Mouse (Mus musculus) mature B cell (primary cell): ENCODE data around the gene Trabd2b.

ENCODE experiments used
- in situ Hi-C: fragments of 300-500 bp; cut with MboI; formaldehyde crosslinking; loops from 2 replicates; pipeline ENCODE4 v1.14.3; 2019

Gene Trabd2b

DNA sequence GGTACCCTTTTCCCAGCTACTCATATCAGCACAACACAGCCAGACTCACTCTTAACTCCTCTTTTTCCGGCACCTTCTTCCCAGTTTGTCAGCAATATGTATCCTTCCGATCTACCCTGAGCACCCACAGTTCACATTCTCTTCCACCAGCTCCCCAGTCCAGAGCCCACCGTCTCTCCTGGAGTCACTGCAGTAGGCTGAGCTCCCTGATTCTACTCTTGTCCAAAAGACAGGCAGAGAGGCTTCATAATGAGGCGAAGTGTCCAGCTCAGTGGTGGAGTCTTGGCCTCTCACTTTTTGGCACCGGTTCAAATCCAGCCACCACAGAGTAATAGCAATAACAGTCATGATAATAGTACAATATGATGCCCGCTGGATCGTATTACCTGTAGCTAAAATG, 133.5 kb downstream of the Trabd2b start:
- in situ Hi-C loops: no loop called here

DNA sequence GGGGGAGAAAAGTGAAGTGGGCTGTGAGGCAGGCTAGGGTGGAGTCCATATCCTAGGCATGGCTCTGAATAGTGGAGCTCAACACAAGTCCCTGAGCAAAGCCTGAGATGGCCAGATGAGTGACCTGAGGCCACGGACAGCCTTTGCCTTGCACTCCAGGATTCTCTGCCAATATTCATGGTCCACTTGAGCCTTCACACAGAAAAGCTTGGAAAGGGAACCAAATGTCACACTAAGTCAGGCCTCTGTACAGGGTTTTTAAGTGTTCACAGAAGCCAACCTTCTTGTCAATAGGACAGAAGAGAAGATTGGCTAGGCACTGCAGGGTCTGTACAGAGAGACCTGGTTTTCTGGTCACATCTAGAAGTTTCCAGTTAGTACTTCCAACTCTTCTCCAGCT, 134.7 kb downstream of the Trabd2b start:
- in situ Hi-C loops: no loop called here

DNA sequence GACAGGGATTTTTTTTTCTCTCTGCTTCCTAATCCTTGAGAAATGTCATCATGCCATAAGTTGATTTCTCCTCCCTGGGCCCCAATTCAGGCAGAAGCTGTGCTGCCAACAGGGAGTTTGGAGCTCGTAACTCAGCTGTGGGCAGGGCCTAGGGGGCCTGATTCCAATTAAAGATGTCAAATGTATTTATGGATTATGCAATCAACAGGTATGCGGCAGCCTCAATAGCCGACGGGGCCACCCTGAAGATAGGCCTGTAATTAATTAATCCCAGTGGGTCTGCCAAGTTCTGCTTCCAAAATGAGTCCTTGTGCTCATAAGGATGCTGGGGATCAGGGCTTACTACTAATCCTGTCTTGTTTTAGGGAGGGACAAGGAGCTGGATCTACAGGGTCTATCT, 135.6 kb downstream of the Trabd2b start:
- in situ Hi-C loops: no loop called here

DNA sequence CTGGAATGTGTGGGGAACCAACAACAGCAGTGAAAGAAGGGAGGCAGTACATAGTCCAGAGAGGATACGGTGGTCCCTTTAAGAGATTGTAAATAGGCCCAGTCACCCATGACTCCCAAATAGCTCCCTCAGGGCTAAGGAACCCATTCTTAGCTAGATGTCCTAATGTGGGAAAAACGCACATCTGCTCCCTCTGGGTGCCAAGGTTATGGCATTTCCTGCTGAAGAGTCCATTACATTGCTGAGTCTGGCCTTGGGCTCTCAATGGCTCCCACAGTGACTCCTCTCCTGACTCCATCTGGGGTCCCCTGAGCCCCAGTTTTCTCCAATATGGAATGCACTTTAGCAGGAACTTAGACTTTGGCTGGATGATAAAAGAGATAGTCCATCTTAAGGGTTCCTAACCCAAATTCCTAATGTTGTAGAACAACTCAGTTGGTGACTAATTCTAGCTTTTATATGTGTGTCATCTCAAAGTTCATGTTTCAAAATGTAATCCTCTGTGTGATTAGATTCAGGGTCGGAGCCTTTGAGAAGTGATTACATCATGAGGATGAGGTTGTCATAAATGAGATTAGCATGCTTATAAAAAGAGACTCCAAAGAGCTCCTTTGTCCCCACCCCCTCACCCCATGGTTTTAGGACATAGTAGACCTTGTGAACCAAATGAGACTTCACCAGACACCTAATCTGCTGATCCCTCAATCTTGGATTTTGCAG, 139.1 kb downstream of the Trabd2b start:
- in situ Hi-C loops: no loop called here

DNA sequence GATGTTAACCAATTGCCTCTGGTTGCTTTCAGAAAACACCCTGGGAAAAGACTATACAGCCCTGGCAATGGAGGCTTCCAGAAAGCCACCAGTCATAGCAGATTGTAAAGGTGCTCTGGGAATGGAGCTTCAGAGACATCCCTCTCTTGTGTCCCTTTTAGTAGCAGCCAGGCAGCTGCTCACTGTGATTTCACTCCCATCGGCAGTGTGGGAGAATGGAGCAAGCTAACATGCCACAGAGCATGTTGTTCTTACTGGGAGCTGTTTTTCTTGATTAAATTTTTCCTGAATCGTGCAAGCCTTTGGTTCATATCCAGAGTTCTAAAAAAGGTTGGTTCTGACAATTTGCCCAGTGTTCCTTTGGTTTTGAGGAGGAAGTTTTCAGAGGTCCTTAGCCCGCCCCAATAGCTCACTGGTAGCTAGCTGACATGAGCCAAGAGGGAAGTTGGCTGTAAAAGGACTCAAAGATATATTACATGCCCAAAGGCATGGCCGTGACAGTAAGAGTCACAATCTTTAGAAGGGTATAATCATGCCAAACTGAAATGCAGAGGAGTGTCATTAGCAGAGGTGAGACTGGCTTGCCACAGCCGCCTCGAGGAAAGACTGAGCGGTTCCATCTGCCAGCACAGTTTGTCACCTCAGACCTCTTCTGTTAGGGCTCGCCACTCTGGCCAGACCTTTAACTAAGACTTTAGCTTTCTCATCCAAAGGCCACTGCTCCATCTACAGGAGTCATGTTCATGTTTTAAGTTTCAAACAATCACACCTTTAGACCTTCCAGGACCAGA, 141.3 kb downstream of the Trabd2b start:
- in situ Hi-C loops: no loop called here

DNA sequence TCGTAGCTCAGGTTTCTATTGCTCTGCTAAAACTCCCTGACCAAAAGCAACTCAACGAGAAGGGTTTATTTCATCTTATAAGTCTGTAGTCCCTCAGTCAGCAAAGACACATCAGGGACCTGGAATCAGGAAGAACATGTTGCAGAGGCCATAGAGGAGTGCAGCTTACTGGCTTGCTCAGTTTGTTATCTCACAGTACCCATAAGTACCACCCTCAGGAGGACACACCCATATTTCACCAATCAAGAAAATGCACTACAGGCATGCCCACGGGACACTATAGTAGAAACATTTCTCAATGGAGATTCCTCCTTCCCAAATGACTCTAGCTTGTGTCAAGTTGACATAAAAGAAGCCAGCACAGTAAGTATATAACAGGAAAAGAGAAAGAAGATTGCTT, 143.0 kb downstream of the Trabd2b start:
- in situ Hi-C loops: no loop called here

DNA sequence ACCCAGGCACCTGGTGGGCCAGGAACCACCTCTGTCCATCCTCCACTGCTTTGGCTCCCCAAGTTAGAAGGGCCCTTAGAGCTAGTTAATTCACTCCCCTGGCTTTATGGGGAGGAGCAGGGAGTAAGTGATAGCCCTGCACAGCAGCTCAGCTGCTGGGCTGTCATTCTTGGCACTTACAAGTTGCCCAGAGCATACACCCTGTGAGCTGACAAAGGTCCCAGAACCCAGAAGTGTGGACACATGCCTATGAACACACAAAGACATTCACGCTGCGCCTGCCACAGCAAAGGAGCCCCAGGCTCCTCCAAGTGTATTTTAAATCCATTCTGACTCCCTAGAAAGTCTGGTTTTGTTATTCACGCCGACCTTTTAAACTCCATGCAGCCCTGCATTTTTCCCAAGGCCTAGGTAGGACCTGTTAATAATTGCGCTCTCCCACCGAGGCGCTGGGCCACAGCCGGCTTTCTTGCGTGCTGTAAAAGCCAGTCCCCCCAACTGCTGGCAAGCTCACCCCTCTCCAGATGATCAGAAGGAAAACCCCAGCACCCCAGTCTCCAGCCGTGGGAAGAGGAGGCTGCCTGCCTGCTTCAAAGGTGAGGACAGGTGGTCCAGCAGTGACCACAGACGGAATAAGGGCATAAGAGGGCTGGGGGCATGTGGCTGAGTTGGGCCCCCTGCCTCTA, 144.1 kb downstream of the Trabd2b start:
- in situ Hi-C loops: no loop called here

DNA sequence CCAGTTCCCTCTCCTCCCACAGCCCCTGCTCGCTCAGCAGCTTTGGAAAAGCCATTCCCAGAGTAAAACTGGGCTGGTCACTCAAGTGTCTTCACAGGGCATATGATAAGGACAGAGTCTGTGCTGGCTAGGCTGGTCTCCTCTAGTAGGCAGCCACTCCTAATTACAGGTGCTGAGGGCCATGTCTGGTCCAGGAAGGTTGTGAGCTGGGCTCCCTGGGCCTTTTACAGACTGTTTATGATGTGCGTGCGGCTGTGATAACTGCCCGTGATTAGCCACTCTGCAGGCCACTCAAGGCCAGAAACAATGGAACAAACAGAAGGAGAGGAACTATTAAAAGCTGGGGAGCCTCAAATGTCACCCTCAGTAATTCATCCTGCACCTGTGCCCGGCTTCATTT, 150.4 kb downstream of the Trabd2b start:
- in situ Hi-C loops: no loop called here

DNA sequence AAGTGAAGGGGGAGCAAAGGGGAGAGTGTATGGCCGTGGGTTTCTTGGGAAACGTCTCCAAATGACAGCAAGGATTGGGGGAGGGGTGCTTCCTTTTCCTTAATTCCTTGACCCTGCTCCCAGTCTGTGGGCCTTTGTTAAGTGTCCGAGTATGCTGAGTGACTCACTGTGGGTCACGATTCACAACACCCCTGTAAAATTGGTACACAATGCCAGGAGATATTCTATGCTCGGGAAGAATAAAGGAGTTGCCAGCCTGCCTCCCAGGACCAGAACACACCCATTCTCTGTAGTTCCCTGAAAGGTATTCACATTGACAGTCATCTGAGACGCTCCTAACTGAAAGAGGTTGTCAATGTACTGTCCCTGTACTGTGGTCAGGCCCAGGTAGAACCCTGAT, 151.2 kb downstream of the Trabd2b start:
- in situ Hi-C loops: no loop called here

DNA sequence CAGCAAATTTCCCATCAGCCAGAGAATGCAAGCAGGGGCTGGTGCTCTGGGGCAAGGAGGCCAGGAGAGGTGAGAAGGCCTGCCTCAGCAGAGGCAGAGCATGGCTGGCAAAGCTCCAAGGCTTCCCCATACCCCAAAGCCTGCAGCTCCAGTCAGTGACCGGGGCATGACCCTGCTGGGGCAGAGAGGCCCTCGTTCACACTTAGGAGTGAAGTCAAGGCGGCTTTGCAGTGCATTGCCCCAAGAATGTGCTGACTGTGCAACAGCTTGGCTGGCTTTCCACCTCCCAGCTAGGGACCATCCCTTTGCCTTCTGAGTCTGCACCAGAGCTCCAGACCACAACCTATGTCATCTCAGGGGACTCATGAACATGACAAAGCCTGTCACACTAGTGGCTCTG, 152.0 kb downstream of the Trabd2b start:
- in situ Hi-C loops: no loop called here

DNA sequence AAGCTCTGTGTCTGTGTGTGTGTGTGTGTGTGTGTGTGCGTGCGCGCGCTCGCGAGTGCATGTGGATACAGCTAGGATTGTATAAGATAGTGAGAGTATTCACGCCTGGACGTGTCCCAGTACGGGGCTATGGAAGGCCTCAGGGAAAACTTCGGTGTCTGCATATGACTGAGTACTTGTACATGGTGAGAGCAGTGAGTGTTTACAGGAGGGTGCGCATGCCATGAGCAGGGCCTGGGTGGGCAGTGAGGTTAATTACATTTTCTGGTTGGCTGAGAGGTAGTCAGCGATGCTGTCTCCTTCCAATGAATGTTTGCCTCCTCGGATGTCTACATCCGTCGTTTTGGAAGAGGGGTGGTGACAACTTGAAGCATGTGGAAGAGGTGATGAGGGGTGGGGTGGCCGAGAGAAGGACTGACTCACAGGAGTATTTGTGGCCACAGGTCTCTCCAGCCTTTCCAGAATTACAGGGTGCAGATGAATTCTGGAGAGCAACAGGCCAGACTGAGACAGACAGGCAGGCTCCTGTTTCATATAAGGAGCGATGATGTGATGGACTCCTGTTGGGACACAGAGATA, 154.2 kb downstream of the Trabd2b start:
- in situ Hi-C loops: no loop called here

DNA sequence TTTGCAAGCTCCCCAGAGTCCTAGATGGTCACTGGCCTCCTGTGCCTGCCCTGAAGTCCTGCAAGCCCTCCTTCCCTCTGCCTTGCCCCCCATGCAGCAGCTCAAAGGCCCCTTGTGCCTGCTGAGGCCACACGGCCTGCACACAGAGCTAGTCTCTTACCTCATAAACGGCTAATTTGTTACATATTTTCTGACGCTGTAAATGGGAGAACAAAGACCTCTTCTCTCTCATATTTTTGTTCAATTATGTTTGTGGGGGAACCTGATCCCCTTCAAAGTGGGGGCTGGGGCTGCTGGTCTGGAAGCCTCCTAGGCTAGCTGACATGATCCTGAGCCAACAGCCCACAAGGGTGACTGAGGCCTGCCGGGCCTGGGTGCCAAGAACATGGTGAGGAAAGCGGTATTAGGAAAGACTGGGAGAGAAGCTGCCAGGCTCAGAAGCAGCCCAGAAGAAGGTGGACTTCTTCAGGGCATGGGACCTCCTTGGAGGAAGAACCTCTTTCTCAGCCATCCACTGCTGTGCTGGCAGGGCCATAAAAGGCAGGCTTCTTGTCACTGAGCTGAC, 157.7 kb downstream of the Trabd2b start:
- in situ Hi-C loops: no loop called here

DNA sequence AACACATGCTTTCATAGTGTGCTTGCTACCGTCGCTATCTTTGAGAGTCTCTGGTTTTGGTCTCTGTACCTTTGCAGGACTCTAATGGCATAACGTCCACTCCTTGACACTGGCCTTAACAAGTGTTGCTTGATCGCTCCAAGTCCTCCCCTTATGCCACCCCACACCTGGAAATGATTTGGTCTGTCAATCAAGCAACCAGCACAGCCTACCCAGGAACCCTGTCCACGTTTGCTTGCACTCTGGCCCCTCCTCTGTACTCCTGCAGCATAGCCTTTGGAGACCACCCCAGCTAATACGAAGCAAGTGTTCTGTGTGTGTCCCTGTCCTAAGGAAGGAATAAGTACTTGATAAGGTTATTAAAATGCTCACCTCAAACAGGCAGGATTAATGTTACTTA, 161.1 kb downstream of the Trabd2b start:
- in situ Hi-C loops: no loop called here

DNA sequence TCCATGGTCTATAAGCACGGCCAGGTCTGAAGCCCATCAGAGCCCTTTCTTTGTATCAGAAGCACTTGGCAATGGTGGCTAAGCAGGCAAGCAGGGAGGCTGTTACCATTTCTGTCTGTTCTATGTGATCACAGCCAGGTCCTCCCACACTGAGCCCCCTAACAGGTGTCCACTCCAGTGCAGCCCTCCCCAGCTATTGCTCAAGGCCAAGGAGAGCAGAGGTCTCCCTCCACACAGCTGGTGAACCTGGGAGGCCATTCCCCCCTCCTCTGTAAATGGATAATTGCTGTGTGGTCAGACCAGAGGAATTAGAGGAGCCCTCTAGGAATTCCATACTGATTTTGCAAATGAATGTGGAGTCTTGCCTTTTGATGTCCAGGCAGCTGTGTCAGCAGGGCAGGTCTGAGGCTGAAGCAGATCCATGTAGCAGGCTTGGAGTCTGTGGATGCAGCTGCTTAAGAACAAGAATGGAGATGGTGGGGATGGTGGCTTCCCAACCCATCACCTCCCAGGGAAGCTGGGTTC, 161.6 kb downstream of the Trabd2b start:
- in situ Hi-C loops: no loop called here

DNA sequence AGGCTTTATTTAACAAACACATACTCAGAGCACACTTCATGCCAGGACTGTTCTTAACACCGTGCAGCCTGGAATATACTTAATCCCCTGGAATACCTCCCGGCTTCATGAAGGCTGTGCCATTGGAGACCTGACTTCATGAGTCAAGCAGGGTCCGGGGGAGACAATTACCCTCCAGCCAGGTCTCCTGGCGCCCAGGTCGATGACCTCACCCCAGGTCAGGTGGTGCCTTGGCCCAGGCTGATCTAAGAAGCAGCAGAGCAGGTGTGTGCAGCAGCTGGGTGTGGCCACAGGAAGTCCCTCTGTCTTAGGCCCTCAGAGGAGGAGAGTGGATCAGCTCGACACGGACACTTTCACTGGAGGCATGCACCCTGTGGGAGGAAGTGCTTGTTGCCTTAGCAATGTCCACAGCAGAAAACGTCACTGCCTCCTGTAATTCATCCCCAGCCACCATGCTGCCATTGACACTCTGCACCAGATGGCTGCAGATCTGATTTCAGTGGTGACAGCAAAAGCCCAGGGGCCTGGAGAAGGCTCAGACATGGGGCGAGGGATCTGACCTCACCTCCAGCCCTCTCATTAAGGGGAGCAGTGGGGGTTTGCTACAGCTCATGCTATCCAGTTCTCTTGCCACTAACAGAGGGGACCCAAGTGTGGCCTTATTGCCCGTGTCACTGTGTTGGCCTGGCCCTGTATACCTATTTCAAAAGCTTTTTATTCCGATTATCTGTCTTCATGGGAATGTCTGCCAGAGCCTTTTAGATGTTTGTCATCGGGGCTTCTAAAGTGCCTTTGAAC, 171.8 kb downstream of the Trabd2b start:
- in situ Hi-C loops: no loop called here

DNA sequence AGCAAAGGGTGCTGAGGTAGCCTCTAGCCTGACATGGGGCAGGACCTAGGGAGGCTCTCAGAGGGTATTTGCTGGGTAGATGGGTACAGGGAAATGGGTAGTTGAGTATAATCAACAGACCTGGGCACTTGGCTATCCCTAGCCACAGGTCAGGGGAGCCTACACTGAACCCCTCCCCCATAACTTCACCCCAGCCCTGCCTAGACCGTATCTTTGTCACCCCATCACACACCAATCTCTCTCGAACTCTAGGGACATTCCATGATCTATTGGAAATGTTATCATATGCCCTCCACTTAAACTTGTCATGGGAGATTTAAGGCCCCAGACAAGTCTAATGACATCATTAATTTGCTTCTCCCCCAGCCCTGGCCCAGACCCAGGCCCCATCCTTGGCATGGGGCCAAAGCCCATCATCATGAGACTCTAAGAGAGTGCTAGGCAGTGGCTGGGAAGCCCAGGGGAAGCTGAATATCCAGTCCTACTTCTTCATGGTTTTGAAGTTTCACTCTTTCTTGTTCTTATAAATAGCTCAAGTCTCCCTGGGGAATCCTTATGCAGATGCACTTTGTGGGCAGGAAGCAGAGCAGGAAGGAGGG, 177.1 kb downstream of the Trabd2b start:
- in situ Hi-C loops: no loop called here

DNA sequence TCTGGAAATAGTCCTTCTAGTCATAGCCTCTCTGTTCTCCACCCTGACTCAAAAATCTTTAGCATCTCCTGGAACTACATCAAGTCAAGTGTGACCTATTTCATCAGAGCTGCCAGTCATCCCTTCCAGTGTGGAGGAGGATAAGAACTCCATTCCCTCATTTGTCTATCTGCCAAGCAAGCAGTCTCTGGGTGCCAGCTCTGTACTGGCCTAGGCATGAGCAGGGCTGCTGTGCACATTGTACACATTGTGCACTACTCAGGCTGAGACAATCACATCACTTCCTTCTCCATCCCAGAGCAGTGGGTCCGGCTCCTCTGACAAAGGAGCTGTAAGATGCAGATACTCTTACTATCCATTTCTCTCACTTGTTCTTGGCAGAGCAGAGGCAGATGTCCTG, 178.2 kb downstream of the Trabd2b start:
- in situ Hi-C loops: no loop called here

DNA sequence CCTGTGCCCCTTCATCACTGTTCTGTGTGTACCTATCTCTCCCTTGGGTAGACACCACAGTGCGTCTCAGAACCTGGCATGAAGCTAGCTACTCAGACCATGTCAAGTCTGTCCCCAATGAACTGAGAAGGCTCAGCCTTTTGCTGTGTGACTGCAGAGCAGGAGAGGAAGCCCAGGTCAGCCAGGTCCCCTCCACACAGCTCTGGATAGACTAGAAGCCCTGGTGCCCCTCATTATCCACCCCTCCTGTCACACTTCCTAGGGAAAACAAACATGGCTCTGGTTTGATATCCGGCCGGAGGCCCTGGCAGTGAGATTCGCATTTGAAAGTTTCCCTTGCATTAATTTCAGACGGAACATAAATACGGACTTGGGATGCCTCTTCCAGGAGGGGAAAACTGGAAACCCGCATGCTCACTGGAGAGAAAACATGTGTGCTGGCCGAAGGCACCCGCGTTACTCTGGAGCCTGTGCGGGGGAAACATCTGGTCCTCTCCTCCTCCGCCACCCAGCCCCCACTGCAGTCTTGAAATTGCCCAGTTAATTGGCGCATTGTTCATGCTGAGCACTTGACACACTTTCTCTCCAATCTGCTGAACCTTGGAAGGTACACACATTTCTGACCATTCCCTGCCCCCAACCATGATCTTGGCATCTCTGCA, 187.2 kb downstream of the Trabd2b start:
- in situ Hi-C loops: no loop called here

DNA sequence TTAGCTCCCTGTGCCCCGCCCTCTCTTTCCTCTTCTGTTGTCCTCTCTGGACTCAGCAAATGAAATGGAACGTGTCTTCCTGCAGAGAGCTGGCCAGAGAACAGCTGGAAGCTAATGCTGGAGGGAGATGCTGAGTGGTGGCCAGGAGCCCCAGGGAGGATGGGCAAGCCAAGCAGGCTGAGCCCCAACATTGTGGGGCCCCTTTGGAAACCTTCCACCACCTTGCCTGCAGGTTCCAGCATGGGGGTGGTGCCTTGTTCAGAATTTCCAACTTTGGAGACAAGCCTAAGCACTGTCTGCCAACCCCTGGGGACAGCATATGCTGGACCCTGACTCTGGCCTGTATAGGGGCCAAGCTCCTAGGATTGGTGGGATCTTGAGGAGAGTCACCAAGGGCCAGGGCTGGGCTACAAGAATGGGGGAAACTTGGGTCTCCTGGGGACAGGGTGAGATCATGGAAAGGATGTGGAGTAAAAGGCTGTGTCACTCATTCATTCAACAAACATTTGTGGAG, 188.7 kb downstream of the Trabd2b start:
- in situ Hi-C loops: no loop called here

DNA sequence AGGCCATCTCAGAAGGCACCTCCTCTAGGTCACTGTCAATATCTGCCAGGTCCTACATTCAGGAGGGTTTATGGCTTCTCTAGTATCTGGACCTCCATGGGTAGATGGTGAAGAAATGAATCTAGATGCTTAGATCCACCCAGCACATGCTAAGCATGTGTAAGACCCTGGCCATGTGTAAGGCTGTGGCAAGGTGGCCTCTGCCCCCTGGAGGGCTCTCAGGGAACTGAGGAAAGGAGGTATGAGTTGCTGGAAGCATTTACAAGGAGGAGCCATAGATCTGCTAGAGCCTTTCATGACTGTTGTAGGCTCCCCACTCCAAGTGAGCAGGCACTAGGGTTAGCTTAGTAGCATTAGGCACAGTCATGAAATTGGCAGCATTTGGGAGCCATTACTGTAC, 192.6 kb downstream of the Trabd2b start:
- in situ Hi-C loops: no loop called here
